Mouse (Mus musculus) frontal cortex, adult (tissue): Measurements from ENCODE around the gene Trim44.

Experiments used
- ATAC-seq: cut with Nextera tagmentation; 2 replicates; pipeline ENCODE4 v1.9.2; 2017; ENCODE audit warnings: mild to moderate bottlenecking, moderate library complexity, mixed read lengths; ENCODE audit not compliant: low TSS enrichment

The Trim44 gene

DNA sequence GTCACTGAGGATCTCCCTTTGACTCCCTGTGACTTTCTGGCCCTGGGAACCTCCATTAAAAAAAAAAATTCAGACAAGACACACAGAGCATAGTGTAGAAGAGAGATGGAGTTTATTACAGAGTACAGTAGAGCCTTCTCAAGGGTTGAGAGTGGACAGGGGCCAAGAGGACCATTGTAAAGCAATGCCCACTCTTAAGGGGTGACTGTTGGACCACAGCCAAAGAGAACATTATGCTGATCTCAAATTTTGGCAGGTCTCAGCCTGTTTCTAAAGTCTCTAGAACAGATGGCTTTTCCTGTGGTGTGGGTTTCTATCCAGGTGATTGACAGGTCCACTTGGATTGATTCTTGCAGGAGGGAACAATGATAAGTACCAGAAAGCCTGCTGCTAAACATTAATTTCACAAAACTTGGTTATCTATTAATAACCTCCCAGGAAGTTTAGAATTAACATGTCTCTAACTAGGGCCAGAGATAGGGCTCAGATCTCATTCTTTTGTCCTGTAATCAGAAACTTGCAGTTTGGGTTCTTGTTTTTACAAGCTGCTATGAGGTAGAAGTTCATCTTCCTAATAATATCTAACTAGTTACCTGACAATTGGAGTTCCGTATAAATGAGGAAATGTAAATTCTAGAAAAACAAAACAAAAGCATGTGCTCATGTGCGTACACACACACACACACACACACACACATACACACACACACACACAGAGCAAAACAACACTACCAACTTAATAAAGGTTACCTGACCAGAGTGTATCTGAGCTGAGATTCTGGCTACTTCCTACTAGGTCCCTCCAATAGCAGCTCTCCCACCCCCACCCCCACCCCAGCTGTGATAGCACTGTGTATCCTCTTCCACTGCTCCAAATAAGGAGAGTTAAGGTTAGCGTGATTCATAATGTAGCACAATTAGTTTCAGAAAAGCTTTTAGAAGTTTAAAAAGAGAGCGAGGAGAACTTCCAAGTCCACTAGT lies 1.0 kb downstream of the Trim44 start:
- ATAC-seq, result peak; percentile 47; the same call in 1 of the 2 replicates

- no peak for ATAC-seq
Measured at GRCm38 (mm10) chr2:102403982-102404381, 3.6 kb downstream of the Trim44 start.

DNA sequence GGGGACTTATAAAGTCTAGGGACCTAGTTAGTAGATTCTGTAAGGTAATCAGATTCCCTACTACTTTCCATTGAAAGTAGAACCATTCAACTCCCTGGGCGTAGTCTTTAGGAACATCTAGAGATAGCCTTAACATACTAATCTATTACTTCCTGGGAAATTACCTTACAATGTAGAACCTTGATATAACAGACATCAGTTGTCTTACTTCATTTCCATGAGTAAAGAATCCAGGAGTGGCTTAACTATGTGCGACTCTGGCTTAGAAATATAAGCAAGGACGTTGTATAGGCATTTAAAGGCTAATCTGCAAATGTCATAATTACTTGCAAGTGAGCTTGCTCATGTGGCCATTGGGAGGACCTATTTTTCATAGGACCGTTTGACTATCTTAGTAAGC lies 4.3 kb downstream of the Trim44 start:
- no peak for ATAC-seq

- no peak for ATAC-seq
Measured at GRCm38 (mm10) chr2:102401352-102401692, 6.3 kb downstream of the Trim44 start.

- peak; percentile 95 for ATAC-seq
Measured at GRCm38 (mm10) chr2:102400605-102401351, 6.8 kb downstream of the Trim44 start.

DNA sequence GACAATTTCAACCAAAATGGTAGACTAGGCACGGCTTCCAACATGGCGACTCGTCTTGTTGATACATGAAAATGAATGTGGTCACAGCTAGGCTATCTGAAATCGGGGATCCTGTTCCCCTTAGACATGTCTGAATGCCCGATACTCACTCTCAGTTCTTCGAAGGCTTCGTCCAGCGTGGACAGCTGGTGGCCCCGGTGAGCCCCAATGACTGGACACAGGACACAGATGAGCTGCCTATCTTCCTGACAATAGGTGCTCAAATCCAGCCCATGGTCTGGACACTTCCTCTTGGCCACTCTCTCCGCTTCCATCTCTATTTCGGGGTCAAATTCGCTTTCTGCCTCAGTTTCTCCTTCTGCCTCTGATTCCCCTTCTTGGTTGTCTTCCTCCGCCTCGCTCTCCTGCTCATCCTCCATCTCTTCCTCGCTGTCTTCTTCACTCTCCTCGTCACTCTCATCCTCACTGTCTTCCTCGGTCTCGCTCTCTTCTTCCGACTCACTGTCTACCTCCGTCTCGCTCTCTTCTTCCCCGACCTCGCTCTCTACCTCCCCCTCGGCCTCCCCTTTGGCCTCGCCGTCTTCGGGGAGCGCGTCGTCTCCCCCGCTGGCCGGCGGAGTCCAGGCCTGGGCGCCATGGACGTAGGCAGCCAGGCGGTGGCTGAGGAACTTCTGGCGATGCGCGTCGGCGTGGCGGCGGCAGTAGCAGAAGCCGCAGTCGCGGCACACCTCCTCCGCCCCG lies 7.6 kb downstream of the Trim44 start:
- ATAC-seq, result no peak

- ATAC-seq, result no peak
Measured at GRCm38 (mm10) chr2:102396493-102396892, 11.1 kb downstream of the Trim44 start.

DNA sequence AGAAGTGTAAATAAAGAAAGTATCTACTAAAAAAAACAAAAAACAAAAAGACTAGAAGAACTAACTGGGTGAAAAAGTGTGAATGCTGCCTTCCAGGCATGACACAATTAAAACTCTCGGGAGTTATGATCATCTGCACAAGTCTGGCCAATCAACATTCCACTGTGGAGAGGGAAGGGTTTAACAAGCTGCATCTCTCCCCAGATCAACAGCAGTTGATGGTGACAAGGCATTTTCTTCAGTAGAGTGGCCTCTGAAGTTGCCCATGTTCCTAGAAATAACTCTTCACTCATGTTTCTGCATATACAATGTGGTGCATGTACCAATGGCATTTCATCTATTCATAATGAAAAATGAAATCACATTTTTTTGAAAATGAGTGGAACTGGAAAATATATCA lies 14.2 kb downstream of the Trim44 start:
- no peak for ATAC-seq

- ATAC-seq, result no peak
Measured at GRCm38 (mm10) chr2:102385328-102385902, 22.2 kb downstream of the Trim44 start.

DNA sequence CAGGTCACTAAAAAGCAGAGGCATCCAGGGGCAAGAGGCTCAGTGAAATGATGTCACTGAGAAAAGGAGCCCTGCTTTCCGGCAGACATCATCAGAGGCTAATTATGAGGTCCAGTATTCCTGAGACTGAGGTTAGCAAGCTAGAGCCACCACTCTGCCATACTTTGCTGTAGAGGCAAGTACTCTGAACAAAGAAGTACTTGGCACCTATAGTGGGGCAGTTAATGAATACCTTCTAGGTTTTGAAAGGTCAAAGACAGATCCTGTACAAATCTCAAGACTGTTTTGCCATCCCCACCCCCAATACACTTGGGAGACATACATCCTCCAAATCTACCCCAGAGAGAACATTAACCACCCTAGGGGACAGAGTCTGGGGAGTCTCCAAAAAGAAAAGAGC lies 23.1 kb downstream of the Trim44 start:
- 0 out of 2 replicates have a peak, but pooled peaks have one; percentile 7 for ATAC-seq

- peak; percentile 81 for ATAC-seq
Measured at GRCm38 (mm10) chr2:102384057-102384456, 23.6 kb downstream of the Trim44 start.

GRCm38 (mm10) chr2:102383069-102383834 lies 24.4 kb downstream of the Trim44 start:
- ATAC-seq, result peak; percentile 28; the same call in 1 of the 2 replicates

DNA sequence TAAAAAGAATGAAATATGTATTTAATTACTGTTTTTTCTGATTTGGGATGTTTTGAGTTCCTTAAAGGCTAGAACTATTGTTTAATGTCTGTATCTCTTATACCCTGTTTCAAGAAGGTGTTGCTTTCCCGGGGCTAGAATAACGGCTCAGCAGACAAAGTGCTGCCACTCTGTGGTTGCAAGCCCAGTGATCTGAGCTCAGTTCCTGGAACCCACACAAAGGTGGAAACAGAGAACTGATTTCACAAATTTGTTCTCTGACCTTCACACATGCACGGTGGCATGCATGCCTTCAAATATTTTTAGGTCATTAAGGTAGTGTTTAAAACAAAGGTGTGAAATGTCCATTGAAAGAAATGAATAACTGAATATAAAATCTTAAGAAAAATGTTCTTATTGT lies 25.1 kb downstream of the Trim44 start:
- no peak for ATAC-seq

- ATAC-seq, result no peak
Measured at GRCm38 (mm10) chr2:102380581-102380980, 27.0 kb downstream of the Trim44 start.

DNA sequence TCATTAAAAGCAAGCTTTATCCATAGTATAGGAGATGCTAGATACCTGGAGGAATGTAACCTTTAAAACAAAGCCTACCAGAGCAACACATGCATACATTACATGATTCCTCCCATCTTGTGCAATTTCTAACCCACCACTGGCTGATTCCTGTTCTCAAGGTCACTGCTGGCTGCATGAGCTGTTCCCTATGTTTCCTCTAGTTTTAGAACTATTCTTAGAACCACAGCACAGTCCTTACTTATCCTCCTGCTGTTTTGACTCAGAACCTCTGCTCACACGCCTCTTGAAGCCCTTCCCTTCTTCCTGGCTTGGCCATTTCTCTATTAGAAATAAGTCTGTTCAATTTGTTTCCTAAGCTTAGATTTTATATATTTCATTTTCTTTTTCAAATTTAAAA lies 28.7 kb downstream of the Trim44 start:
- ATAC-seq, result no peak

GRCm38 (mm10) chr2:102378381-102378780 lies 29.2 kb downstream of the Trim44 start:
- no peak for ATAC-seq

- no peak for ATAC-seq
Measured at GRCm38 (mm10) chr2:102377370-102377769, 30.3 kb downstream of the Trim44 start.

DNA sequence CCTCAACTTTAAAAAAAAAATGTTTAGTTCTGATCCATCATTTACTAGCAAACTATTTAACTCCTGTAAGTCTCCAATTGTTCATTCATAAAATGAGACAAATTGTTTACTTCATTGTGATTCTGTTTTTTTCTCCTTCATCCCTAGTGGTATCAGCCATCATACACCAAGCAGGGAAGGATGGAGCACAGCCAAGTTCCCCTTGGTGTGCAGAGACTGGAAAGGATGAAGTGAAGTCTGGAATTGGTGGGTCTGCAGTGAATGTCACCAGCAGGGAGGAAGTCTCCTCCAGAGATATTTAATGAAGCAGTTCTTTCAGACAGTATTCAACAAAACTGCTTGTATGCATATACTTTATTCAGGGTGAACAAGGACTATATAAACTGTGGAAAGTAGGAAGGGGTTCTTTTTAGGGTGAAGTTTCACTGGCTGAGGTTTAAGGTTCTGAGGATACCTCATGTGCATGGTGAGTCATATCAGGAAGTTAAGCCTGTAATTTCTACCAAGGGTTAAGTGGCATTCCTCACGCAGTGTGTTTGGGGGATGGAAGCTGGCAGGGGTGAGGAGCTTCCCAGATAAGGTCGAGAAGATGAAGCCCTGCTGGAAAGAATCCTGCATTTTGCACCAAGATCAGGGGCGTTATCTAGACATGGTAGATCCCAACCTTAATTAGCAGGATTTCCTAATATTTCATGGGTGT lies 34.1 kb downstream of the Trim44 start:
- no peak for ATAC-seq

DNA sequence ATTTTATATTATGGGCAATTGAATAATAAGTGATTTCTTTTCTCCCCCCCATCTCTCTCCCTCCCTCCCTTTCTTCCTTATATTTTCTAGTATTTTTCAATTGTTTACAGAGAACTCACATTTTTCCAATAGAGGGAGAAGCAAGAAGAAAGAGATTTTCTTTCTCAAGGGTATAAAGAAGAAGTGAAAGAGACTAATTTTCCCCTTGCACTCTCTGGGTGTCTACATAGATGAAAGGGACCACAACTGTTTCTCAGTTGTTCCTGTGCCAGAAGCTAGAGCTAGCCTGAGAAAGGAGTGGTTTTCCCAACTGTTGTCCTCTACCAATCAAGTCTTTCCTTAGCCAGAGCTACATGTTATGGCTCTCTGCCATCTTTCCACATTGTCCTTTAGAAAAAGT lies 34.9 kb downstream of the Trim44 start:
- no peak for ATAC-seq

DNA sequence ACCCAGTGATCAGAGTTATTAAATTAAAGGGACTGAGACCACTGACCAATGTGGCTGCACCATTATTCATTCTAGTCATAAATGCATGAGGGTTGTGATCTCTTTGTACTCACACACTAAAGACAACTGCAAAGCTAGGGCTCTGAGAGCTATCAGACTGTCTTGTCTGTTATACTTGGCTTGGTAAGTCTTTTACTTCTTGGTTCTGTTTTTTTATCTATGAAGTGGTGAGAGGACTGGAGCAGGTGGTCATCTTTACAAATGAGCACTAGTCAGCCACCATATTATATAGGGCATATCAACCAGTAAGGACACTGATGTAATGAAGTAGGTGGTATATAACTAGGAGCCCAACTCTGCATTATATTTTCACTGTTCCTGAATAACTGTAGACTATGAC lies 36.3 kb downstream of the Trim44 start:
- no peak for ATAC-seq
